Mouse (Mus musculus): ENCODE results near the gene Mad2l2.

Mad2l2 gene

GRCm38 (mm10) chr4:148149540-148149939, 19.4 kb downstream of the Mad2l2 start:
- DNase-seq: no peak

GRCm38 (mm10) chr4:148150242-148150641, 20.1 kb downstream of the Mad2l2 start:
- DNase-seq: no peak

- no peak for DNase-seq
Measured at GRCm38 (mm10) chr4:148150953-148151266, 20.7 kb downstream of the Mad2l2 start.

- DNase-seq: peak; percentile 95
Measured at GRCm38 (mm10) chr4:148151267-148152168, 21.3 kb downstream of the Mad2l2 start, which contains the start of gene Fbxo6. TSS of gene Fbxo6 (minus strand) at chr4:148152140.

GRCm38 (mm10) chr4:148152547-148152946, 22.4 kb downstream of the Mad2l2 start:
- DNase-seq: no peak

- no peak for DNase-seq
Measured at GRCm38 (mm10) chr4:148154006-148154405, 23.8 kb downstream of the Mad2l2 start.

GRCm38 (mm10) chr4:148154982-148155381, 24.8 kb downstream of the Mad2l2 start:
- DNase-seq: peak; percentile 73

GRCm38 (mm10) chr4:148158436-148159348, 28.5 kb downstream of the Mad2l2 start:
- peak; percentile 81 for DNase-seq

- DNase-seq: peak; percentile 98
Measured at GRCm38 (mm10) chr4:148159544-148160435, 29.6 kb downstream of the Mad2l2 start.

GRCm38 (mm10) chr4:148160436-148161390, 30.5 kb downstream of the Mad2l2 start, which contains the start of the genes Fbxo44 and Fbxo2:
TSS of gene Fbxo44 (minus strand) at chr4:148160482.
TSS of gene Fbxo2 (plus strand) at chr4:148160621.
- no peak for DNase-seq

- DNase-seq: peak; percentile 91
Measured at GRCm38 (mm10) chr4:148164002-148164439, 33.8 kb downstream of the Mad2l2 start.

- no peak for DNase-seq
Measured at GRCm38 (mm10) chr4:148164461-148164860, 34.3 kb downstream of the Mad2l2 start.

- DNase-seq: no peak
Measured at GRCm38 (mm10) chr4:148165551-148165950, 35.4 kb downstream of the Mad2l2 start.

GRCm38 (mm10) chr4:148166431-148166830, 36.2 kb downstream of the Mad2l2 start:
- DNase-seq: peak; percentile 86

- DNase-seq: peak; percentile 84
Measured at GRCm38 (mm10) chr4:148166986-148167385, 36.8 kb downstream of the Mad2l2 start.

GRCm38 (mm10) chr4:148168287-148168686, 38.1 kb downstream of the Mad2l2 start:
- DNase-seq: peak; percentile 89

GRCm38 (mm10) chr4:148169586-148169985, 39.4 kb downstream of the Mad2l2 start:
- DNase-seq: no peak

- DNase-seq: peak; percentile 74
Measured at GRCm38 (mm10) chr4:148170842-148171241, 40.7 kb downstream of the Mad2l2 start.

- peak; percentile 92 for DNase-seq
Measured at GRCm38 (mm10) chr4:148171261-148171660, 41.1 kb downstream of the Mad2l2 start.

GRCm38 (mm10) chr4:148173811-148174494, 43.8 kb downstream of the Mad2l2 start:
- peak; percentile 70 for DNase-seq

Data from retina, postnatal 1 day (tissue).